Mouse (Mus musculus): Measurements from ENCODE around the gene Cd300ld4.

DNA sequence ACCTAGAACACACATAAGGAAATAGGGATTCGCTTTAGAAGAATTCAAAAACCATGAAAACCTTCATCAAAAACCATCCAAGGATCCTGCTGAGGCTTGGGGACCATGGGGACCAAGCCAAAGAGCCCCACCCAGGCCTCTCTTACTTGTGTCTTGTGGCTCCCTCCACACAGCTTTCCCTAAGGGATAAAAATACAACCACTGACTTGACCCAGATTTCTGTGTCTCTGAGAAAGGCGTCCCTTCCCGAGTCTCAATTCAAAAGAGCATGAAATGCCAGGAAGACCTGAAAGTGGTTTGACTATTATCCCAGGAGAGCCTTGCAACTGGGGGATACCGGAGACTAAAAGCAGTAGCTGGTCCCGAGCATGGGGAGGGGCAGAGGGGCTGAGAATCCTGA is 46.2 kb upstream of the Cd300ld4 start:
- TF ChIP-seq POLR2A (IDR thresholded peaks at IDR 0.05; ENCODE audit: low read depth, low read length) = no peak
- no peak for TF ChIP-seq CTCF (IDR thresholded peaks at IDR 0.05; ENCODE audit: borderline replicate concordance, insufficient read depth, low read length)

All from embryonic fibroblast, embryonic 13.5 days (primary cell).